Mouse (Mus musculus): Measurements from ENCODE around the gene Invs. TPM values are rescaled to one million over a fixed set of nuclear protein-coding genes. Genes with fewer than 3 reads are reported as not detected.
A peak's percentile ranks its signal among the peaks of the same experiment; 100 is the strongest.
"Not testable (repeated sequence)": the region's sequence is repeated elsewhere in the genome, so short reads cannot be mapped to it uniquely, and the experiment has no call there.

The Invs gene
- polyA plus RNA-seq, 1 experiment, result 1.6 TPM

- no peak for DNase-seq (ENCODE audit: low read depth, low spot score)
- WGBS, result 79% methylated on average over 1 of the region's 1 CpGs
Observed at GRCm38 (mm10) chr4:48321276-48321675, 41.7 kb downstream of the Invs start.

GRCm38 (mm10) chr4:48322095-48322494 lies 42.5 kb downstream of the Invs start:
- 32% methylated on average over 1 of the region's 1 CpGs for WGBS
- DNase-seq (ENCODE audit: low read depth, low spot score), result no peak

- no peak for DNase-seq (ENCODE audit: low read depth, low spot score)
Observed at GRCm38 (mm10) chr4:48327192-48327591, 47.6 kb downstream of the Invs start.

- 69% methylated on average over 2 of the region's 2 CpGs for whole genome bisulfite sequencing
- DNase-seq (ENCODE audit: low read depth, low spot score), result no peak
Observed at GRCm38 (mm10) chr4:48328042-48328441, 48.5 kb downstream of the Invs start.

- WGBS, result 53% methylated on average over 6 of the region's 6 CpGs
- no peak for DNase-seq (ENCODE audit: low read depth, low spot score)
Observed at GRCm38 (mm10) chr4:48332453-48333051, 53.0 kb downstream of the Invs start.

- 55% methylated on average over 7 of the region's 7 CpGs for WGBS
- DNase-seq (ENCODE audit: low read depth, low spot score), result no peak
Observed at GRCm38 (mm10) chr4:48334927-48335763, 55.6 kb downstream of the Invs start.

GRCm38 (mm10) chr4:48342705-48343104 lies 63.1 kb downstream of the Invs start:
- WGBS, result 84% methylated on average over 4 of the region's 4 CpGs
- DNase-seq (ENCODE audit: low read depth, low spot score), result no peak

- DNase-seq (ENCODE audit: low read depth, low spot score), result no peak
- WGBS, result 76% methylated on average over 3 of the region's 3 CpGs
Observed at GRCm38 (mm10) chr4:48362367-48362766, 82.8 kb downstream of the Invs start.

- WGBS, result 79% methylated on average over 1 of the region's 1 CpGs
- no peak for DNase-seq (ENCODE audit: low read depth, low spot score)
Observed at GRCm38 (mm10) chr4:48371037-48371436, 91.5 kb downstream of the Invs start.

- peak; percentile 70 for DNase-seq (ENCODE audit: low read depth, low spot score)
- 3% methylated on average over 2 of the region's 2 CpGs for WGBS
Observed at GRCm38 (mm10) chr4:48380940-48381339, 101.4 kb downstream of the Invs start.

GRCm38 (mm10) chr4:48382506-48382905 lies 102.9 kb downstream of the Invs start:
- no peak for DNase-seq (ENCODE audit: low read depth, low spot score)
- WGBS, result 88% methylated on average over 5 of the region's 5 CpGs

GRCm38 (mm10) chr4:48396949-48397348 lies 117.4 kb downstream of the Invs start:
- no peak for DNase-seq (ENCODE audit: low read depth, low spot score)
- 98% methylated on average over 3 of the region's 3 CpGs for WGBS

- no peak for DNase-seq (ENCODE audit: low read depth, low spot score)
- WGBS, result 88% methylated on average over 16 of the region's 16 CpGs
Observed at GRCm38 (mm10) chr4:48403066-48403640, 123.6 kb downstream of the Invs start.

- 84% methylated on average over 10 of the region's 10 CpGs for WGBS
- not testable (repeated sequence) for DNase-seq (ENCODE audit: low read depth, low spot score)
Observed at GRCm38 (mm10) chr4:48405724-48406491, 126.3 kb downstream of the Invs start.

GRCm38 (mm10) chr4:48407350-48408039 lies 127.9 kb downstream of the Invs start:
- no peak for DNase-seq (ENCODE audit: low read depth, low spot score)
- 41% methylated on average over 18 of the region's 18 CpGs for WGBS

- 89% methylated on average over 8 of the region's 8 CpGs for WGBS
- DNase-seq (ENCODE audit: low read depth, low spot score), result no peak
Observed at GRCm38 (mm10) chr4:48413473-48413872, 133.9 kb downstream of the Invs start.

GRCm38 (mm10) chr4:48415838-48416335 lies 136.3 kb downstream of the Invs start:
- WGBS, result 86% methylated on average over 10 of the region's 10 CpGs
- DNase-seq (ENCODE audit: low read depth, low spot score), result no peak

- no peak for DNase-seq (ENCODE audit: low read depth, low spot score)
- WGBS, result 89% methylated on average over 8 of the region's 8 CpGs
Observed at GRCm38 (mm10) chr4:48418831-48419468, 139.4 kb downstream of the Invs start.

- WGBS, result 93% methylated on average over 1 of the region's 1 CpGs
- no peak for DNase-seq (ENCODE audit: low read depth, low spot score)
Observed at GRCm38 (mm10) chr4:48422633-48423032, 143.1 kb downstream of the Invs start.

All from large intestine, adult 2 months (tissue).